Mouse (Mus musculus) cortical plate, adult 2 months (tissue): Measurements from ENCODE around the gene Tlr2. TPM values are rescaled to one million over a fixed set of nuclear protein-coding genes. Genes with fewer than 3 reads are reported as not detected.
A peak's percentile ranks its signal among the peaks of the same experiment; 100 is the strongest.
"Not testable (repeated sequence)": the region's sequence is repeated elsewhere in the genome, so short reads cannot be mapped to it uniquely, and the experiment has no call there.

Source experiments
- H3K27ac ChIP-seq: fragments of 200-500 bp; 2 replicates; pipeline ENCODE4 v1.5.1; 2012; ENCODE audit warnings: low read length, control low read depth, inconsistent platforms; ENCODE audit not compliant: insufficient read depth
- H3K4me1 ChIP-seq: fragments of 200-500 bp; 2 replicates; pipeline ENCODE4 v1.6.1; 2011; ENCODE audit warnings: low read length; ENCODE audit not compliant: control insufficient read depth, insufficient read depth
- H3K4me3 ChIP-seq: fragments of 200-500 bp; 2 replicates; pipeline ENCODE4 v1.5.1; 2011; ENCODE audit warnings: mild to moderate bottlenecking, low read length, control low read depth; ENCODE audit not compliant: insufficient read depth
- CTCF ChIP-seq: fragments of 200-500 bp; IDR thresholded peaks from 2 replicates; pipeline ENCODE4 v1.5.1; 2011; ENCODE audit warnings: mild to moderate bottlenecking, control low read depth, low read length; ENCODE audit not compliant: insufficient read depth; ENCODE audit errors: extremely low read depth
- POLR2A ChIP-seq: fragments of 200-500 bp; IDR thresholded peaks from 2 replicates; pipeline ENCODE4 v1.6.1; 2011; ENCODE audit warnings: mild to moderate bottlenecking, low read length, control low read depth; ENCODE audit not compliant: insufficient read depth; ENCODE audit errors: extremely low read depth
- polyA plus RNA-seq: library from polyadenylated mRNA; depleted of rRNA; stranded (reverse); fragments of >200 nt; gene quantifications from 2 replicates; pipeline ENCODE4 v1.2.3, GENCODE M21; 2012; rRNA removed

Gene Tlr2
- polyA plus RNA-seq: 0.66 and 0.73 TPM in 2 replicates

DNA sequence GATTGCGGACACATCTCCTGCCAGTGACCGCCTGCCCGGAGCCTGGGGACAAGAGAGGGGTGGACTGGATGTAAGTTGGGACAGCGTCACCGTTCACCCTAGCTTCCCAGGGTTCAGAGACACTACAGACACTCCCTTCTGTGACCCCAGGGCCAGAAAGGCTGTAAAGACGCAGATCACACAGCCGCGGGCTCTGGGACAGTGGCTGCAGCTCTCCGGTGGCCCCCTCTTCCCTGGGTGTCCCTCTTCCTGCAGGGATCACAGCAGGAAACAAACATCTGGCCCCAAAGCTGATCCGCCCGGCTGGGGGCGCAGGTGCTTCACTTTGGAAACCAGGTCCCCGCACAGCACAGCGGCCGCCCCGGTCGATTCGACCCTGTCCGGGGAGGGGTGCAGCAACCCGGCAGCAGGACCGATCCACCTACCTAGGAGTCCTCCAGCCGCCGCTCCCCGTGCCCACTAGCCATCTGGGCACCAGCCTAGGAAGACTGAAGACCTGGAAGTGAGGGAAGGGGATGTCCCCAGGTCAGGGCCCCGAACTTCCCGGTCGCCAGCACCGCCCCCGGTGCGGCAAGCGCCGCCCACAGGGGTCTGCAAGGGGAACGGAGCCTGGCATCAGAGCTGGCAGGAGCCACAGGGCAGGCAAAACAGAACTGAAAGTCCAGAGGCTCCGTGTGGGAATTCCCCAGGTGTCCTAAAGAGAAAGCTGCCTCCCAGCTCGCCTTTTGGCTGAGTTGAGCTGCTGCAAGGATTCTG is at the start of gene Tlr2:
Gene Tlr2, minus strand, starts transcription at position 673 of the 756 bp plus-strand sequence.
- no peak within 1 kb of the TSS for H3K27ac ChIP-seq
- H3K4me3 ChIP-seq: peak within 1 kb of the TSS; percentile 2
- TF ChIP-seq POLR2A: no peak
- TF ChIP-seq CTCF: 0 out of 2 replicates have a peak, but pooled peaks have one; percentile 3
- H3K4me1 ChIP-seq: no peaks in the 10 kb centered on the region

- H3K4me3 ChIP-seq: no peak overlapping the region
- no peak for TF ChIP-seq POLR2A
- TF ChIP-seq CTCF: no peak
- no peaks in the 10 kb centered on the region for H3K4me1 ChIP-seq
- H3K27ac ChIP-seq: no peak overlapping the region
These were observed 43.6 kb upstream of the Tlr2 start for GRCm38 (mm10) chr3:83885163-83885562.

DNA sequence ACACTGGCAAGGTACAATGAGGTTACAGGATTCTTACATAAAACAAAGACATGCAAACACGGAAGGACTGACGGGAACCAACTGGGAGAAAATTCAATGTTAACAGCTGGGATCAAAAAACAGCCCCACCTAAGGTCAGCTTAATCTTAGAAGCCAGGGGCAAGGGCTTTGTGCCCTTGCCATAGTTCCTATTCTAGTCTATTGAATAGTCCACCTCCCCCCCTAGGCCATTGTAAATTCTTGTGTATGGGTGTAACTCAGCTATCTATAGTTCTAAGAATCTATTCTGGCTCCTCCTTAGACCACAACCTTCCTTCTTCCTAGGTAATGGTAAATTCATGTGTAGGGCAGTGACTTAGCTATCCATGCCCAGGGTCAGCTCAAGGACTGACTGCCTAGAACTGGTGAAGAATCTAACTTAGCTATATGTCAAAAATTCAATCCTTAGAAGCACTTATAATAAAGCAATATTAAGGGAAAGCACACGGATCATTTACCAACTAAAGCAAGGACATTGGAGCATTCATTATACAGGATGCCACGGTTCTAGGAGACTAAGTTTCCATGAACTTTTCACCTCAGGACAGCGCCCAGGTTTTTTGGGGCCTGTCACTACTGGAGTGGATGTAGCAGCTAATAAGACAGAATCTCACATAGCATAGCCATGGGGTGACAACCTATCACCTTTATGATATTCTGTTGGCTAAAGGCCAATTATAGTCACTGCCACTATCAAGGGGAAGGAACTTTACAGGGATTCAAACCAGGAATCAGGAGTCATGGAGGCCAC is 37.9 kb upstream of the Tlr2 start:
- not testable (repeated sequence) for H3K4me3 ChIP-seq, H3K27ac ChIP-seq, H3K4me1 ChIP-seq

DNA sequence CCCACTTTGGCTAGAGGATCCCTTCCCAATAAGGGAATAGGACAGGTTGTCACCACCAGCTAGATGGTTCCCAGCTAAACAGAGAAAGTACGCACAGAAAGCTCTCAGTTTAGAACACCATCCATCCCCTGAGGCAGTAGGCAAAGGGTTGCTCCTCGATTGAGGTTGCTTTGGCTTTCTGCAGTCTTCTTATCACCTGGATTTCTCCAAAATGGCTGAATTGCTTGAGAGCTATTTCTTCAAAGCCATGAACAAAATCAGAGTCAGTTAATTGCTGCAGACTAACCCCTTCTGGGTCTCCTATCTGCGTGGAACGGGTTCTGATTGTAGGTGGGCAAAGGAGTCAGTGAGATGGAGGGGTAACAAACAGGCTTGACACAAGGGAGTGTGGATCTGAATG is 37.2 kb upstream of the Tlr2 start:
- no peaks in the 10 kb centered on the region for H3K4me1 ChIP-seq
- TF ChIP-seq POLR2A (no peak), CTCF (no peak)
- no peak overlapping the region for H3K4me3 ChIP-seq
- no peak overlapping the region for H3K27ac ChIP-seq

GRCm38 (mm10) chr3:83876299-83876698 is 34.7 kb upstream of the Tlr2 start:
- TF ChIP-seq POLR2A: no peak
- no peak for TF ChIP-seq CTCF
- no peak overlapping the region for H3K4me3 ChIP-seq
- H3K4me1 ChIP-seq: no peaks in the 10 kb centered on the region
- no peak overlapping the region for H3K27ac ChIP-seq

- not testable (repeated sequence) for H3K27ac ChIP-seq, H3K4me3 ChIP-seq, H3K4me1 ChIP-seq
These were observed 33.5 kb upstream of the Tlr2 start for GRCm38 (mm10) chr3:83875078-83875477.

DNA sequence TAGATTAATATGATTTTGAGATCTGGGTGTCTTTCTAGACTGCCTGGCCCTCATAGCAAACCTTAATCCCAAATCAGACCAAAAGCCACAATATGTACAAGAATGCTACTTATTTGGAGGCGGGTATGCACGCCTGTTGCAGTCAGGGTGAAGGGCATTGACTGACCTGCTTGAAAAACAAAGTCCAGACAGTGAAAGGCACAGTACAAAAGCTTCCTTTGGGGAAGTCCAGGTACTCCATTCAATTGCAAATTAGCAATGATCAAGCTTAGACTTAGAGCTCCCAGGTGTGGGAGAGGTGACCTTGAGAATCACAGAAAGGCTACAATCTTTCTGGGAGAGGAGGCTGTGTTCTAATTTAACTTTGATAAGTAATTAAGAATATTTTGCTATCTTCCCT is 31.3 kb upstream of the Tlr2 start:
- not testable (repeated sequence) for H3K4me3 ChIP-seq, H3K4me1 ChIP-seq, H3K27ac ChIP-seq

DNA sequence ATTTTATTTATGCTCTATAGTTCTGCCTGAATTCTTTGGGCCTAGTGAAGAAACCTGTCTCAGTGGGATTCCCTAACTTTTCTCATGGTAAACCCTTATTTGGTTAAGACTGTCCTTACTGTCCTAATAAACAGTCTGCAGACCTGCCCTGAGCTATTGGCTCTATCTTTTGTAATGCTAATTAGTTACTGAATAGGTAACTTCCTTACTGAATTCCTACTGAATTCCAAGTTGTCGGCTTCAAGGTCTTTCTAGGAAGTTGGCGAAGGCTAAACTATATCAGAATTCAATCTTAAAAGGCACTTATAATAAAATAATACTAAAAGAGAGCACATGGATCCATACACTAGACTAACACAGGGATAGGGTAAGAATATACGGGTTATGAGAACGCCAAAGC is 30.4 kb upstream of the Tlr2 start:
- H3K4me3 ChIP-seq, H3K27ac ChIP-seq, H3K4me1 ChIP-seq: not testable (repeated sequence)

DNA sequence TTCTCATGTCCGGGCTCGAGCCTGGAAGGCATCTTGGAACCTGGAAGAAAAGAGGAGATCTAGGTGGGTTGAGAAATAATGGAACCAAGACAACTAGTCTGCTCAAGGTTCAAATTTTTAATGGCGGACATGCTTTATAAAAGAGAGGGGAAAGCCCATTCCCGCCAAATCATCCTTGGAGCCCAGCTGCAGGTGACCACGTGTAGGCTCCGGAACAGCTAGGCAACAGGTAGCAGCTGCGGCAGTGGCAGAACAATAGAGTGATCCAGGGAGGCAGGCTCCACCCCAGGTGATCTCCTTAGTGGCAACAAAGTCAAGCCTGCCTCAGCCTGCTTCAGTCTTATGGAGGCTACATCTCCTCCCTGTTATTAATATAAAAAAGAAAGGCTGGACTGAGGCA is 30.0 kb upstream of the Tlr2 start:
- H3K4me1 ChIP-seq, H3K27ac ChIP-seq, H3K4me3 ChIP-seq: not testable (repeated sequence)

- Histone ChIP-seq H3K4me3 (no peak overlapping the region), H3K27ac (no peak overlapping the region), H3K4me1 (no peaks in the 10 kb centered on the region)
- no peak for TF ChIP-seq POLR2A
- no peak for TF ChIP-seq CTCF
These were observed 28.2 kb upstream of the Tlr2 start for GRCm38 (mm10) chr3:83869776-83870175.

GRCm38 (mm10) chr3:83867026-83867425 is 25.5 kb upstream of the Tlr2 start:
- not testable (repeated sequence) for H3K4me1 ChIP-seq, H3K4me3 ChIP-seq, H3K27ac ChIP-seq
